Mouse (Mus musculus) heart, adult 9 months (tissue): ENCODE results near the gene Gm47985.

ENCODE experiments used
- DNase-seq, 2 experiments: peaks; one replicate each; pipeline ENCODE4 v3.0.0; 2022; ENCODE audit warnings: low spot score in 2 of 2

The Gm47985 gene

DNA sequence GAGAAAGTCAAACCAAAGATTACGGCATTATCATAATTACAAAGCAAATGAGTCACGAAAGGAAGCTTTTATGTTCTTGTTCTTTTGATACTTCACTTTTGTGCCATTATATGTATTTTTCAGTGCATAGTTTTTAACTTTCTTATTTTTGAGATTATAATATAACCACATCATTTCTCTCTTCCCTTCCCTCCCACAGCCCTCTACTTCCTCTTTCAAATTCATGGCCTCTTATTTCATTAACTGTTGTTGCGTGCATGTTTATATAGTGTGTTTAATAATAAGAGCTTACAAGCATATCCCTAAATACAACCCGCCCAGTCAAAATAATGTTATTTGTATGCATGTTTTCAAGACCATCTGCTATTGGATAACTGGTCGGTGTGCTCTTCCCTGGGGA, 36.7 kb downstream of the Gm47985 start:
- DNase-seq = no peak

DNA sequence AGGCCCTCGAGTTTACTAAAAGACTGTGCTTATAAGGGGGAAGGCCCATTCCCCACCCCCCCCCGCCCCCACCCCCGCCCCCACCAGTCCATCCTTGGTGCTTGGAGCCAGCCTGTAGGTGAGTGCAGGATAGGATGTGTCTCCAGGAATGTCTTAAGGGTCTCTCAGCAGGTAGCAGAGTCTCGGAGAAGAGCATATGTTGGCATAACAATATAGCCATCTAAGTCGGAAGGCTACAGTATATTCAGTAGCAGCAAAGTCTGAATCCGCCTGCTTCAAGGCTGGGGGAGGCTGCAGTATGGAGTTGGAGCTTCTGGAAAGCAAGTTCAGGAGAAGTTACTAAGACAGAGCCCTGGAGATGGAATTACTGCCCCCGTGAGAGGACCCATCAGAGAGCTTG, 37.8 kb downstream of the Gm47985 start:
- DNase-seq = no peak

DNA sequence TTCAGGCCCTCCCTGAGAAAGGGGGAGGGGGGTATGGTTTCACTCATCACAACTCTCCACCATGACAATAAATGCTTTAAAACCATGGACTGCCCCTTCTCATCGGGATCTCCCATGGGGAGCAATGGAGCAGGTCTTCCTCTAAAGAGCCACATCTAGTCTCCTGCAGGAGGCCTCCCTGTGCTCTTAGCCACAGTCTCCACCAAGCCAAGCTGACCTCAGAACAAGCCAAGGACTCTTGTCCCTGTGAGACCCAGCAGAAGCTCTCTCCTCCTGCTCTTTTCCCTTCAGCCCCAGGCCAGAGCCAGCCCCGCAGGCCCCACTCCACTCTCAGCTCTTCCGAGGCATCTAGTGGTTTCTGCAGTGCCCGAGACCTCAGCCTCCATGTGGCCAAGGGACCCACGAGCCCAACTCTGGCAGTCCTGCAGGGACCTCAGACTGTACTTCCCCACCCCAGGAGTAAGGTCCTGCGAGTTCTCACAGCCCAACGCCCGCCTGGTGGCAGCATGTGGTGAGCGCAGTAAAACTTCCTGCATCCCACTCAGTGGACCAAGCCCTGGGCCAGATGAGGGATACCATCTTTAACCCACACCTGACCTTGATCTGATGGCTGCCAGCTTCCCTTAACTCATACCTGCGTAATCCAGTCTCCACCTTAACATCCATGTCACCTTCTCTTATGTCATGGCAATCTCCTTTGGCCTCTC, 40.4 kb downstream of the Gm47985 start:
- no peak for DNase-seq

DNA sequence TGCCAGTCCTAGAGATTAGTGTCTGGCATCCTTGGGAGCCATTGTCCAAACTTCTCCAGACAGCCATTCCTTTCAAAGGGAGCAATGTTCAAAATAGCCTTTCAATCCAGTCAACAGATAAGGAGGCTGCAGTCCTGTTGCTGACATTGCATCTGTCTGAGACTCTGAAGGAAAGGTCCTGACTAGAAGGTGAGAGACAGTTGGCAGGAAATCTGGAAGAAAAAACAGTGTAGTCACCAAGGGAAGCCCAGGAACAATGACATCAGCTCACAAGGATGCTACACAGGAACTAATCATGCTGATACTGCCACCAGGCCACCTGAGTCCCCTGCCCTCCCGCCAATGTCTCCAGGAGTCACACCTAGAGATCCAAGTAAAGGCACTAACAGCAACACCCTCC, 41.0 kb downstream of the Gm47985 start:
- DNase-seq = no peak

DNA sequence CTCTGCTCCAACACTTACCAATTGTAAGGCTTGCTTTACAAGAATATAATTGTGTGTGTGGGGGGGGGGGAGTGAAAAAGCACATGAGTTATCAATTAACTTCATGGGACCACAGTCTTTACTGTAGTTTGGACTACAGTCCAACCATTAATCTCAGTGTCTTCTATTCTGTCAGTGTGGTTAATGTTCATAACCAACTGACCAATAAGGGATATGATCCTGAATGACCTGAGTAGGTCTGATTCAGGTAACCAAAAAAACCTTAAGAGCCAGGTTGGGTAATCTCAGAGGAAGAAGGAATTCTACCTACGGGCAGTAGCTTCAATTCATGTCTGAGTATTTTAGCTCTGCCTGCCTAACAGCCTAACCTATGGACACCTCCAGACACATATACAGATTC, 42.2 kb downstream of the Gm47985 start:
- DNase-seq = no peak

DNA sequence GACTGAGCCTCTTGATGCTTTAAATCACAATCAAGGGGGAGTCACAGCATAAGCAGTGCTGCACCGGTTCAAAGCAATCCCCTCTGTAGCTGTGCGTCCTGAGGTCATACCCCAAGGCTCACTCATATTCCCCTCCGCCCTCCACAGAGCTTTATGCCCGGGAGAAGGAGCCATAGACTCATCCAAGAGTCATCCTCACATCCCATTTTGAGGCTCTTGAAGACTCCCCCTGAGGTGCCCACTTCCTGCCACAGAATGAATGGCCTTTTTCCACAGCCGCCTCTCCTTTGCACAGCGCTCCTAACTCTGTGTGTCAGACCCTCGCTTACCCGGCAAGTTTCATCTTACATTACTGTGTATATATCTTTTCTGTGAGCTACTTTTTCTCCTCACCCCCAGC, 45.2 kb downstream of the Gm47985 start:
- no peak for DNase-seq

DNA sequence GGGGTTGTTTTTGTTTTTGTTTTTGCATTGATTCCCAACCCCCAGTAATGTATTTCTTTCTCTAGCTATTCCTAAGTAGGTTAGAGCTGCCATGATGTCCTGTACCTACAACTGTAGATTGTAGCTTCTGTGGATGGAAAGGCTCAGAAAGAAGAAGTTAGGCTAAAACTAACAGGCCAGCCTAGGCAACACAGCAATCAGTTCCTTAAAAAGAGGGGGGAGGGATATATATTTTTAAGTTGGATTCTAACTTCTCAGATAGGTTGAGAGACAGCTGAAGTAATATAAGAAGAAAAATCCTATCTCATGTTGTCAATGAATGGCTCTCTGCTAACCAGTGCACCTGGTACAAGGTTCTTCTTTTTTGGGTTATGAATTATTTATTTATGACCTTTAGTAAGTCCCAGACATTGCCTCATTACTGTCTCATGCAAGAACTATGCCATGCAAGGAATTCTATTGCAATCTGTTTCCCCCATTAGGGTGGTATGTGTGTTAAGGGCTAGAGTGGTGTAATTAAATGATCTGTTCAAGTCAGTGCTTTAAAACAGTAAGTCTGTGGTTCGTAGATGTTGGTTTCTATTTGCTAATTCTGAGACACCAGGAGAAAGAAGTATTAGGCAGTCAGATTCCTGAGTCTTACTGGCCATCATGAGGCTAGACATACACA, 46.1 kb downstream of the Gm47985 start:
- no peak for DNase-seq

DNA sequence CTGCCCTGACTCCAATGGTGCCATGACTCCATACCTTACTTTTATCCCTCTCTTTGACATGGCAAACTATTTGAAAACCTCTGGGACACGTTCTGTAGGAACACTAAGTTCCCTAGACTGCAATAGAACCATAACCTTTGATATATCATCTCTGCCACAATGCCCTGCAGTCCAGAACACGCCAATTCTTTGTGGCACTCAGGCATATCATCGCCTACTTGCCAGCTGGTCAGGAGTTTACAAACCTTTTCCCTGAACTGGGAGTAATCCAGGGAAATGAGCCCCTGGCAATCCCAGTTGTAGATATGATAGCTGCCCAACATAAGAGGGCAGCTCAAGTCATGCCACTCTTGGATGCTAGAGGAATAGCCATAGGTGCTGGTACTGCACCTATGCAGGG, 50.0 kb downstream of the Gm47985 start:
- no peak for DNase-seq

DNA sequence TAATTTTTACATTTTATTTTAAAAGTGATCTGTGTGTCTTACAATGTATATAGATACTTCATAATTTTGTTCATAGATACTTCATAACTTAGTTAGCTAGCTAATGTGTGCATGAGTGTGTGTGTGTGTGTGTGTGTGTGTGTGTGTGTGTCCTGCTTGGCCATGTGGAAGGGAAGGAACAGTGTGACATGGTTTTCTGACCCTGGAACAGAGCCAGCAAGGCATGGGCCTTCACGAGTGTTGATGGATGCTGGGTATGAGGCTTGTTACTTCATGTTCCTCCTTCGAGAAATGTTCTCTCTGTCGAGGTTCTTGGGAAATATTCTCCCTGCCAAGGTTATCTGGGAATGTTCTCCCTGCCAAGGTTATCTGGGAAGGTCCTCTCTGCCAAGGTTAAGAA, 51.4 kb downstream of the Gm47985 start:
- DNase-seq = no peak
